Mouse (Mus musculus) MEL (cell line): Measurements from ENCODE around the gene Clhc1. TPM values are rescaled to one million over a fixed set of nuclear protein-coding genes. Genes with fewer than 3 reads are reported as not detected.
"Not testable (repeated sequence)": the region's sequence is repeated elsewhere in the genome, so short reads cannot be mapped to it uniquely, and the experiment has no call there.

Experiments used
- DNase-seq: peaks from one replicate; pipeline ENCODE4 v3.0.0; 2011; ENCODE audit warnings: low read depth, low spot score
- H3K27ac ChIP-seq: 2 replicates; pipeline ENCODE4 v1.5.1; 2012; ENCODE audit warnings: low read depth, mild to moderate bottlenecking, control low read depth, low read length, moderate library complexity; ENCODE audit not compliant: control insufficient read depth
- H3K27me3 ChIP-seq, 2 experiments: fragments of 150-350 bp in 1 of 2; sonication (generic) in 1 of 2; 2 replicates each; pipeline ENCODE4 v1.6.1; 2012; ENCODE audit warnings: low read length in 2 of 2, mild to moderate bottlenecking in 2 of 2, improper control_type of control experiment in 1 of 2, moderate library complexity in 1 of 2; ENCODE audit not compliant: insufficient read depth in 2 of 2, control insufficient read depth in 1 of 2
- H3K36me3 ChIP-seq, 2 experiments: 2 replicates each; pipeline ENCODE4 v1.6.1; 2012 to 2014; ENCODE audit warnings: low read length in 2 of 2, improper control_type of control experiment in 1 of 2, inconsistent platforms in 1 of 2, mild to moderate bottlenecking in 1 of 2; ENCODE audit not compliant: insufficient read depth in 2 of 2, control insufficient read depth in 1 of 2
- H3K4me1 ChIP-seq, 2 experiments: fragments of 150-350 bp in 1 of 2; sonication (generic) in 1 of 2; 2 replicates each; pipeline ENCODE4 v1.6.1; 2012; ENCODE audit warnings: low read length in 2 of 2, improper control_type of control experiment in 1 of 2, mild to moderate bottlenecking in 1 of 2; ENCODE audit not compliant: insufficient read depth in 2 of 2, control insufficient read depth in 1 of 2
- H3K4me3 ChIP-seq, 2 experiments: fragments of 150-350 bp in 1 of 2; sonication (generic) in 1 of 2; 2 replicates each; pipeline ENCODE4 v1.5.1; 2012; ENCODE audit warnings: low read depth in 2 of 2, low read length in 2 of 2, mild to moderate bottlenecking in 2 of 2, moderate library complexity in 2 of 2, control low read depth in 1 of 2, improper control_type of control experiment in 1 of 2; ENCODE audit not compliant: control insufficient read depth in 1 of 2, insufficient read depth in 1 of 2
- H3K79me2 ChIP-seq: 2 replicates; pipeline ENCODE4 v1.6.1; 2012; ENCODE audit warnings: mild to moderate bottlenecking, low read length, moderate library complexity; ENCODE audit not compliant: control insufficient read depth, poor library complexity, insufficient read depth
- H3K9ac ChIP-seq: 2 replicates; pipeline ENCODE4 v1.6.1; 2012; ENCODE audit warnings: low read depth, mild to moderate bottlenecking, control low read depth, low read length, moderate library complexity; ENCODE audit not compliant: control insufficient read depth, poor library complexity, severe bottlenecking
- H3K9me3 ChIP-seq: fragments of 150-350 bp; sonication (generic); replicated peaks from 2 replicates; pipeline ENCODE4 v1.6.1; 2012; ENCODE audit warnings: mild to moderate bottlenecking, low read length, improper control_type of control experiment, moderate library complexity; ENCODE audit not compliant: insufficient read depth
- BHLHE40 ChIP-seq: IDR thresholded peaks from 2 replicates; pipeline ENCODE4 v1.6.1; 2012; ENCODE audit warnings: low read depth, mild to moderate bottlenecking, inconsistent platforms, low read length, improper control_type of control experiment, borderline replicate concordance
- CHD1 ChIP-seq: IDR thresholded peaks from 2 replicates; pipeline ENCODE4 v1.6.1; 2012; ENCODE audit warnings: low read depth, mild to moderate bottlenecking, inconsistent platforms, low read length, improper control_type of control experiment
- CHD2 ChIP-seq: IDR thresholded peaks from 2 replicates; pipeline ENCODE4 v1.6.1; 2011; ENCODE audit warnings: low read length, improper control_type of control experiment
- CTCF ChIP-seq, 3 experiments: IDR thresholded peaks in 2 of 3; conservative IDR thresholded peaks in 1 of 3; 2 replicates each; pipeline ENCODE4 v1.5.1; 2011 to 2012; ENCODE audit warnings: low read length in 3 of 3, low read depth in 2 of 3, mild to moderate bottlenecking in 2 of 3, improper control_type of control experiment in 1 of 3, inconsistent platforms in 1 of 3, mixed read lengths in 1 of 3, moderate library complexity in 1 of 3; ENCODE audit not compliant: control insufficient read depth in 1 of 3, insufficient read depth in 1 of 3, poor library complexity in 1 of 3, severe bottlenecking in 1 of 3
- E2F4 ChIP-seq: IDR thresholded peaks from 2 replicates; pipeline ENCODE4 v1.6.1; 2011; ENCODE audit warnings: low read depth, low read length, improper control_type of control experiment, borderline replicate concordance
- EP300 ChIP-seq, 2 experiments: IDR thresholded peaks; 2 replicates each; pipeline ENCODE4 v1.6.1; 2011; ENCODE audit warnings: improper control_type of control experiment in 2 of 2, low read length in 2 of 2, low read depth in 1 of 2, mild to moderate bottlenecking in 1 of 2
- ETS1 ChIP-seq: IDR thresholded peaks from 2 replicates; pipeline ENCODE4 v1.6.1; 2012; ENCODE audit warnings: low read depth, mild to moderate bottlenecking, inconsistent platforms, low read length, improper control_type of control experiment, moderate library complexity
- GABPA ChIP-seq: IDR thresholded peaks from 2 replicates; pipeline ENCODE4 v1.6.1; 2012; ENCODE audit warnings: low read depth, mild to moderate bottlenecking, inconsistent platforms, low read length, improper control_type of control experiment, moderate library complexity
- GATA1 ChIP-seq: IDR thresholded peaks from 2 replicates; pipeline ENCODE4 v1.6.1; 2011; ENCODE audit warnings: low read depth, low read length, improper control_type of control experiment
- HCFC1 ChIP-seq: IDR thresholded peaks from 2 replicates; pipeline ENCODE4 v1.6.1; 2012; ENCODE audit warnings: low read depth, mild to moderate bottlenecking, inconsistent platforms, low read length, improper control_type of control experiment, moderate library complexity
- JUND ChIP-seq: IDR thresholded peaks from 2 replicates; pipeline ENCODE4 v1.6.1; 2011; ENCODE audit warnings: low read depth, mild to moderate bottlenecking, improper control_type of control experiment, low read length
- KAT2A ChIP-seq: conservative IDR thresholded peaks from 2 replicates; pipeline ENCODE4 v1.6.1; 2012; ENCODE audit warnings: low read depth, low read length, improper control_type of control experiment, inconsistent platforms
- MAFK ChIP-seq: IDR thresholded peaks from 2 replicates; pipeline ENCODE4 v1.6.1; 2011; ENCODE audit warnings: low read depth, mild to moderate bottlenecking, low read length, improper control_type of control experiment, borderline replicate concordance
- MAZ ChIP-seq: IDR thresholded peaks from 2 replicates; pipeline ENCODE4 v1.6.1; 2012; ENCODE audit warnings: low read depth, mild to moderate bottlenecking, inconsistent platforms, low read length, improper control_type of control experiment
- MEF2A ChIP-seq: IDR thresholded peaks from 2 replicates; pipeline ENCODE4 v1.6.1; 2014; ENCODE audit warnings: low read depth, mild to moderate bottlenecking, inconsistent platforms, low read length, improper control_type of control experiment; ENCODE audit not compliant: poor library complexity, insufficient replicate concordance, severe bottlenecking; ENCODE audit errors: extremely low read depth
- MXI1 ChIP-seq: IDR thresholded peaks from 2 replicates; pipeline ENCODE4 v1.6.1; 2011; ENCODE audit warnings: mild to moderate bottlenecking, low read depth, low read length, improper control_type of control experiment
- MYB ChIP-seq: IDR thresholded peaks from 2 replicates; pipeline ENCODE4 v1.6.1; 2011; ENCODE audit warnings: mild to moderate bottlenecking, low read depth, low read length, improper control_type of control experiment
- MYC ChIP-seq: IDR thresholded peaks from 2 replicates; pipeline ENCODE4 v1.6.1; 2011; ENCODE audit warnings: low read depth, mild to moderate bottlenecking, low read length, improper control_type of control experiment, moderate library complexity
- NRF1 ChIP-seq: IDR thresholded peaks from 2 replicates; pipeline ENCODE4 v1.6.1; 2014; ENCODE audit warnings: low read depth, mild to moderate bottlenecking, inconsistent platforms, low read length, improper control_type of control experiment, moderate library complexity; ENCODE audit not compliant: poor library complexity, insufficient read depth, severe bottlenecking
- POLR2A ChIP-seq, 2 experiments: IDR thresholded peaks; 2 replicates each; pipeline ENCODE4 v1.6.1; 2011 to 2012; ENCODE audit warnings: low read length in 2 of 2, mild to moderate bottlenecking in 2 of 2, control low read depth in 1 of 2, improper control_type of control experiment in 1 of 2, low read depth in 1 of 2, moderate library complexity in 1 of 2; ENCODE audit not compliant: control insufficient read depth in 1 of 2, insufficient read depth in 1 of 2, poor library complexity in 1 of 2
- POLR2AphosphoS2 ChIP-seq: IDR thresholded peaks from 2 replicates; pipeline ENCODE4 v1.6.1; 2011; ENCODE audit warnings: low read length, improper control_type of control experiment
- POLR2AphosphoS5 ChIP-seq: IDR thresholded peaks from 2 replicates; pipeline ENCODE4 v1.6.1; 2012; ENCODE audit warnings: low read depth, borderline replicate concordance, mild to moderate bottlenecking, inconsistent platforms, low read length, moderate library complexity, mixed read lengths
- RAD21 ChIP-seq: IDR thresholded peaks from 2 replicates; pipeline ENCODE4 v1.6.1; 2011; ENCODE audit warnings: mild to moderate bottlenecking, low read depth, low read length, improper control_type of control experiment
- RCOR1 ChIP-seq: IDR thresholded peaks from 2 replicates; pipeline ENCODE4 v1.6.1; 2012; ENCODE audit warnings: low read depth, mild to moderate bottlenecking, inconsistent platforms, low read length, improper control_type of control experiment
- SIN3A ChIP-seq: IDR thresholded peaks from 2 replicates; pipeline ENCODE4 v1.6.1; 2012; ENCODE audit warnings: low read length, improper control_type of control experiment, inconsistent platforms
- TAL1 ChIP-seq: IDR thresholded peaks from 2 replicates; pipeline ENCODE4 v1.6.1; 2012; ENCODE audit warnings: mild to moderate bottlenecking, inconsistent platforms, low read length, moderate library complexity, mixed read lengths
- TBP ChIP-seq: IDR thresholded peaks from 2 replicates; pipeline ENCODE4 v1.8.0; 2011; ENCODE audit warnings: low read depth, low read length, improper control_type of control experiment
- TCF12 ChIP-seq: IDR thresholded peaks from 2 replicates; pipeline ENCODE4 v1.6.1; 2014; ENCODE audit warnings: low read depth, mild to moderate bottlenecking, inconsistent platforms, low read length, improper control_type of control experiment, moderate library complexity
- UBTF ChIP-seq: IDR thresholded peaks from 2 replicates; pipeline ENCODE4 v1.6.1; 2012; ENCODE audit warnings: low read depth, mild to moderate bottlenecking, inconsistent platforms, low read length, improper control_type of control experiment, moderate library complexity, borderline replicate concordance; ENCODE audit not compliant: insufficient read depth
- USF2 ChIP-seq, 2 experiments: IDR thresholded peaks; 2 replicates each; pipeline ENCODE4 v1.6.1; 2011 to 2012; ENCODE audit warnings: improper control_type of control experiment in 2 of 2, low read length in 2 of 2, borderline replicate concordance in 1 of 2, inconsistent platforms in 1 of 2, low read depth in 1 of 2, mild to moderate bottlenecking in 1 of 2; ENCODE audit not compliant: insufficient read depth in 1 of 2
- ZC3H11A ChIP-seq: IDR thresholded peaks from 2 replicates; pipeline ENCODE4 v1.6.1; 2012; ENCODE audit warnings: low read depth, mild to moderate bottlenecking, inconsistent platforms, low read length, improper control_type of control experiment
- polyA plus RNA-seq, 2 experiments: library from polyadenylated mRNA; stranded (reverse) in 1 of 2; unstranded in 1 of 2; fragments of >175 nt in 1 of 2; fragments of >200 nt in 1 of 2; gene quantifications; 2 replicates each; pipeline versions ENCODE4 v1.2.1 to v1.2.4; 2012; ENCODE audit warnings: low replicate concordance in 2 of 2, low read depth in 1 of 2; ENCODE audit not compliant: insufficient read length in 2 of 2, insufficient read depth in 1 of 2, missing spikeins in 1 of 2
- total RNA-seq: library from RNA; depleted of rRNA; stranded (reverse); fragments of 300-350 nt; gene quantifications from 2 replicates; pipeline ENCODE4 v1.2.3, GENCODE M21; 2012

Gene Clhc1
- total and polyA plus RNA-seq, 3 experiments = 0.08 to 0.62 TPM; not detected in 1

DNA sequence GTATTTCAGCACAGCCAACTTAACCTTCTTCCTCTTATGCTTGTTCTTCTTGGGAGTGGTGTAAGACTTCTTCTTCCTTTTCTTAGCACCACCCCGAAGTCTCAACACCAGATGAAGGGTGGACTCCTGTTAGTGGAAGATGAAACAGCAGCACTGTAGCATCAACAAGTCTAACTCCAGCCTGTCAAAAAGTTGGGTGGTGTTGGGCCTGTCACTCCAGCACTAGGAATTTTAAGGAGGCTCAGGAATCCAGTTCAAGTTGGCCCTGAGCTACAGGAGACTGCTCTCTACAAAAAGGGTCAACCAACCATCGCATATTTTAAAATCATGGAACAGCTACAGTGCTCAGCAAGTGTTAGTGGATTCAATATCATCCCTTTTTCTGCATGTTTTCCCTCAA lies 1.5 kb upstream of the Clhc1 start:
- H3K36me3 ChIP-seq = peaks cover 27 to 33% of the 10 kb centered on the region in 2 experiments

DNA sequence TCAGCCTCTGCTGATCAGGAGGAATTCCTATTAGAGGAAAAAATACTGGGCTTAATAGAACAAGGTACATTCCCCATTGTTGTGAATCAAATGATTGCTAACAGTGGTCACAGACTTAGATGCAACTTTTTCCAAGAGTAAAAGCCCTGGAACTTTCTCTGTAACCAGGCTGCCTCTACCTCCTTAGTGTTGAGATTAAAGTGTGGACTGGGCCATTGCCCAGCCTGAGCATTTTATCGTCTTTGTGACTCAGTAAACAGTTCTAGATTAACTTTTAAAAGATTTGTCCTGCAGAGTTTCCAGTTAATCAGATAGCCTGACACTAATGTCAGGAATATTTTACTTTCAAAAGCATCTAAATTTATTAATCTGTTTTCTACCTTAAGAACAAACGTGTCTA lies 988 bp upstream of the Clhc1 start:
- H3K79me2 ChIP-seq = peaks cover 26% of the 10 kb centered on the region
- peaks cover 4 to 17% of the 10 kb centered on the region in 2 experiments for H3K4me1 ChIP-seq
- peak overlapping the region; percentile 97 for H3K9ac ChIP-seq
- no peaks in the 10 kb centered on the region for H3K9me3 ChIP-seq
- peaks cover 26 to 33% of the 10 kb centered on the region in 2 experiments for H3K36me3 ChIP-seq
- H3K27ac ChIP-seq = peak overlapping the region; percentile 95
- H3K4me3 ChIP-seq = peak overlapping the region; percentile 75 to 99
- peak; percentile 56 for DNase-seq
- no peaks in the 10 kb centered on the region for H3K27me3 ChIP-seq
- TF ChIP-seq GABPA = no peak
- no peak for TF ChIP-seq CHD1
- no peak for TF ChIP-seq CHD2
- no peak for TF ChIP-seq HCFC1
- TF ChIP-seq MAFK = 0 out of 2 replicates have a peak, but pooled peaks have one; percentile 31
- no peak for TF ChIP-seq RCOR1
- TF ChIP-seq POLR2AphosphoS2 = no peak; the same call in 1 of the 2 replicates
- 0 out of 2 replicates have a peak, but pooled peaks have one; percentile 4 for TF ChIP-seq MYC
- TF ChIP-seq UBTF = no peak
- TF ChIP-seq USF2 (IDR thresholded peaks at IDR 0.05; ENCODE audit: borderline replicate concordance in 1 of 2, insufficient read depth in 1 of 2, low read depth in 1 of 2, low read length in 2 of 2) = no peak
- TF ChIP-seq POLR2AphosphoS5 = no peak
- TF ChIP-seq NRF1 = no peak
- no peak for TF ChIP-seq BHLHE40
- no peak for TF ChIP-seq RAD21
- TF ChIP-seq ZC3H11A = no peak
- 0 out of 2 replicates have a peak, but pooled peaks have one; percentile 24 for TF ChIP-seq ETS1
- no peak for TF ChIP-seq TAL1
- no peak for TF ChIP-seq CTCF (IDR thresholded peaks at IDR 0.05 in 2 of 3, conservative IDR thresholded peaks at IDR 0.05 in 1 of 3; ENCODE audit: control insufficient read depth in 1 of 3, insufficient read depth in 1 of 3, low read depth in 2 of 3, low read length in 3 of 3, poor library complexity in 1 of 3, severe bottlenecking in 1 of 3)
- 0 out of 4 replicates have a peak, but pooled peaks of 1 of the 2 experiments have one; percentile 34 for TF ChIP-seq EP300 (IDR thresholded peaks at IDR 0.05; ENCODE audit: low read depth in 1 of 2, low read length in 2 of 2)
- peak; percentile 64 for TF ChIP-seq GATA1
- peak; percentile 27; the same call in 1 of the 2 replicates for TF ChIP-seq JUND
- no peak for TF ChIP-seq MEF2A
- TF ChIP-seq MXI1 = no peak
- TF ChIP-seq KAT2A = no peak
- no peak for TF ChIP-seq E2F4
- TF ChIP-seq SIN3A = 0 out of 2 replicates have a peak, but pooled peaks have one; percentile 24
- TF ChIP-seq MAZ = no peak
- TF ChIP-seq TCF12 = no peak
- 0 out of 2 replicates have a peak, but pooled peaks have one; percentile 9 for TF ChIP-seq MYB

More for the DNA sequence above, 1.5 kb upstream of the Clhc1 start:
- H3K4me1 ChIP-seq = peaks cover 4 to 17% of the 10 kb centered on the region in 2 experiments
- peak overlapping the region; percentile 75 to 99 for H3K4me3 ChIP-seq
- peak overlapping the region; percentile 97 for H3K9ac ChIP-seq
- not testable (repeated sequence) for H3K9me3 ChIP-seq, H3K27me3 ChIP-seq
- peak overlapping the region; percentile 95 for H3K27ac ChIP-seq
- H3K79me2 ChIP-seq = peaks cover 26% of the 10 kb centered on the region
- TF ChIP-seq TBP (peak; percentile 47; the same call in 1 of the 2 replicates), POLR2A (IDR thresholded peaks at IDR 0.05; ENCODE audit: control insufficient read depth in 1 of 2, insufficient read depth in 1 of 2, low read depth in 1 of 2, low read length in 2 of 2, poor library complexity in 1 of 2) (peak in 1 of 2 experiments; percentile 69; a peak in 2 of 4 replicates)
- TF ChIP-seq, all 39 proteins: peak for 2; not testable (repeated sequence) for 37
- peak; percentile 78 for DNase-seq
